Comparison of ENCODE assay signal across 12 mouse cellular contexts in the genomic region with DNA sequence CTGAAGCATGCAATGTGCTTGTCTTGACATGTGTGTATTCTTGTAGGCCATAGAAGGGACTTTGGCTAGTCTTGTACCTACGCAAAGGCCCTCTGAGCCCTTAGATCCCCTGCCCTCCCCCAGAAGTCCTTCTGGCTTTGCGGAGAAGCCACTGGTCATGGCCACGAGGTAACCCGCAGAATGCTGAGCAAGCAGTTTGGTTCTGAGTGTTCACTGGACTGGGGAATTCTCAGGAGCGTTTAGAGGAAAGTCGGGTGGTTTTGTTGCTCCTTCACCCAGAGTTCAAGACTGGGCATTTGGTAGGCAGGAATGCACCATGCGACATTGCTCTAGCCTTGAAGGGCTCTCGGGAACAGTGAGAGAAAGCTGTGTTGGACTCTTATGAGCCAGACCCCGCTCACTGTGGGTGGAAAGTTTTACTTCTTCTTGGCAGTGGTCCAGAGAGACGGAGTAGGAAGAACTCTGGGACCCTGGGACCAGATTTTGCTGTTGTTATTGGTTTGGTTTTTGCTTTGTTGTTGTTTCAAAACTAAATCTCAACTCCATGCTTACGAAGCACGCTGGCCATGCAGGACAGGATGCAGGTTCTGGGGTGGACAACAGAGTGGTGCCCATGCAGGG.
DNase-seq lines count a peak whose midpoint lies in the region; ATAC-seq and TF ChIP-seq lines count a peak whose summit lies in the region.
"Had no signal": no experiment of that assay in that cellular context is flagged by ENCODE, and none has a peak within 500 bp of the region (broad histone marks: within the 10 kb centered on the region; RNA-seq: fewer than 3 reads in every experiment).

No protein-coding gene starts in this region.

- peak overlapping the region; percentile 72 for H3K27ac ChIP-seq in embryonic facial prominence, embryonic 13.5 days
- H3K27ac ChIP-seq in embryonic facial prominence, embryonic 10.5 days (replicated peaks) = no peak overlapping the region
- H3K27ac ChIP-seq in kidney, postnatal 0 days = no peak overlapping the region
- peak overlapping the region; percentile 39 for H3K27ac ChIP-seq in neural tube, embryonic 13.5 days (replicated peaks)
- H3K27ac ChIP-seq in neural tube, embryonic 15.5 days (replicated peaks) = no peak overlapping the region
- no peak overlapping the region for H3K27ac ChIP-seq in forebrain, embryonic 11.5 days (ENCODE audit: low read depth, low read length)
- H3K27ac ChIP-seq: forebrain, embryonic 12.5 days had no signal

- DNase-seq in embryonic facial prominence, embryonic 10.5 days (ENCODE audit: low spot score) = no peak
- peak; percentile 62 for DNase-seq in kidney, postnatal 0 days (ENCODE audit: low spot score)
- DNase-seq in kidney, adult 18-20 months = no peak
- DNase-seq in lung, postnatal 14 days = peak; percentile 28
- DNase-seq in forebrain, embryonic 11.5 days (ENCODE audit: low spot score) = no peak
- DNase-seq: embryo, embryonic 11 days; gastrocnemius, postnatal 14 days; thymus, postnatal 14 days had no signal

- H3K9me3 ChIP-seq in embryonic facial prominence, embryonic 13.5 days = no peaks in the 10 kb centered on the region
- H3K9me3 ChIP-seq in embryonic facial prominence, embryonic 10.5 days = no peaks in the 10 kb centered on the region
- no peaks in the 10 kb centered on the region for H3K9me3 ChIP-seq in kidney, postnatal 0 days (replicated peaks; ENCODE audit: low read length)
- no peaks in the 10 kb centered on the region for H3K9me3 ChIP-seq in neural tube, embryonic 13.5 days
- H3K9me3 ChIP-seq in neural tube, embryonic 15.5 days (replicated peaks) = no peaks in the 10 kb centered on the region
- H3K9me3 ChIP-seq in forebrain, embryonic 11.5 days (ENCODE audit: control insufficient read depth, low read length) = no peaks in the 10 kb centered on the region
- H3K9me3 ChIP-seq: forebrain, embryonic 12.5 days had no signal

- H3K9ac ChIP-seq in embryonic facial prominence, embryonic 13.5 days = no peak overlapping the region
- no peak overlapping the region for H3K9ac ChIP-seq in kidney, postnatal 0 days (ENCODE audit: low read depth, low read length)
- no peak overlapping the region for H3K9ac ChIP-seq in neural tube, embryonic 13.5 days
- H3K9ac ChIP-seq in neural tube, embryonic 15.5 days (replicated peaks) = no peak overlapping the region
- no peak overlapping the region for H3K9ac ChIP-seq in forebrain, embryonic 11.5 days (ENCODE audit: low read length)
- H3K9ac ChIP-seq: forebrain, embryonic 12.5 days had no signal

- 62% methylated on average over 12 of the region's 12 CpGs for WGBS in embryonic facial prominence, embryonic 13.5 days
- 89% methylated on average over 12 of the region's 12 CpGs for WGBS in embryonic facial prominence, embryonic 10.5 days
- 46% methylated on average over 12 of the region's 12 CpGs for WGBS in kidney, postnatal 0 days
- 75% methylated on average over 12 of the region's 12 CpGs for WGBS in neural tube, embryonic 13.5 days
- 72% methylated on average over 12 of the region's 12 CpGs for WGBS in neural tube, embryonic 15.5 days
- 88% methylated on average over 12 of the region's 12 CpGs for WGBS in forebrain, embryonic 11.5 days

- H3K4me2 ChIP-seq in embryonic facial prominence, embryonic 13.5 days = no peak overlapping the region
- peak overlapping the region; percentile 25 for H3K4me2 ChIP-seq in kidney, postnatal 0 days (ENCODE audit: low read length)
- no peak overlapping the region for H3K4me2 ChIP-seq in neural tube, embryonic 13.5 days
- H3K4me2 ChIP-seq in neural tube, embryonic 15.5 days = no peak overlapping the region
- no peak overlapping the region for H3K4me2 ChIP-seq in forebrain, embryonic 11.5 days (ENCODE audit: low read depth, low read length, severe bottlenecking)
- H3K4me2 ChIP-seq: forebrain, embryonic 12.5 days had no signal

- no peak overlapping the region for H3K4me3 ChIP-seq in embryonic facial prominence, embryonic 13.5 days
- H3K4me3 ChIP-seq in embryonic facial prominence, embryonic 10.5 days = no peak overlapping the region
- H3K4me3 ChIP-seq in kidney, postnatal 0 days (replicated peaks; ENCODE audit: low read depth, low read length) = no peak overlapping the region
- H3K4me3 ChIP-seq in neural tube, embryonic 13.5 days = no peak overlapping the region
- H3K4me3 ChIP-seq in neural tube, embryonic 15.5 days (replicated peaks) = no peak overlapping the region
- no peak overlapping the region for H3K4me3 ChIP-seq in forebrain, embryonic 11.5 days (ENCODE audit: low read depth, low read length)
- H3K4me3 ChIP-seq: forebrain, embryonic 12.5 days had no signal

- H3K4me1 ChIP-seq in embryonic facial prominence, embryonic 13.5 days = peaks cover 40% of the 10 kb centered on the region
- H3K4me1 ChIP-seq in embryonic facial prominence, embryonic 10.5 days = peaks cover 32% of the 10 kb centered on the region
- H3K4me1 ChIP-seq in kidney, postnatal 0 days (replicated peaks; ENCODE audit: insufficient read depth, low read length) = peaks cover 20% of the 10 kb centered on the region
- H3K4me1 ChIP-seq in neural tube, embryonic 13.5 days (replicated peaks) = peaks cover 43% of the 10 kb centered on the region
- H3K4me1 ChIP-seq in neural tube, embryonic 15.5 days = peaks cover 31% of the 10 kb centered on the region
- peaks cover 6% of the 10 kb centered on the region for H3K4me1 ChIP-seq in forebrain, embryonic 11.5 days (replicated peaks; ENCODE audit: control insufficient read depth, insufficient read depth, low read length)

- peaks cover 16% of the 10 kb centered on the region for H3K36me3 ChIP-seq in embryonic facial prominence, embryonic 13.5 days
- H3K36me3 ChIP-seq in embryonic facial prominence, embryonic 10.5 days (replicated peaks) = peaks cover 32% of the 10 kb centered on the region
- H3K36me3 ChIP-seq in kidney, postnatal 0 days (ENCODE audit: insufficient read depth, low read length) = no peaks in the 10 kb centered on the region
- no peaks in the 10 kb centered on the region for H3K36me3 ChIP-seq in neural tube, embryonic 13.5 days
- H3K36me3 ChIP-seq in neural tube, embryonic 15.5 days = no peaks in the 10 kb centered on the region
- no peaks in the 10 kb centered on the region for H3K36me3 ChIP-seq in forebrain, embryonic 11.5 days (ENCODE audit: control insufficient read depth, insufficient read depth, low read length)
- H3K36me3 ChIP-seq: forebrain, embryonic 12.5 days had no signal

- no peak for TF ChIP-seq CTCF in kidney, postnatal 0 days (IDR thresholded peaks at IDR 0.05; ENCODE audit: low read depth)

- no peaks in the 10 kb centered on the region for H3K27me3 ChIP-seq in embryonic facial prominence, embryonic 13.5 days
- no peaks in the 10 kb centered on the region for H3K27me3 ChIP-seq in embryonic facial prominence, embryonic 10.5 days (replicated peaks; ENCODE audit: low read depth, poor library complexity, severe bottlenecking)
- no peaks in the 10 kb centered on the region for H3K27me3 ChIP-seq in kidney, postnatal 0 days (ENCODE audit: insufficient read depth, low read length)
- no peaks in the 10 kb centered on the region for H3K27me3 ChIP-seq in neural tube, embryonic 13.5 days
- no peaks in the 10 kb centered on the region for H3K27me3 ChIP-seq in neural tube, embryonic 15.5 days (replicated peaks)
- H3K27me3 ChIP-seq in forebrain, embryonic 11.5 days (ENCODE audit: control insufficient read depth, insufficient read depth, low read length) = no peaks in the 10 kb centered on the region
- H3K27me3 ChIP-seq: forebrain, embryonic 12.5 days had no signal

- ATAC-seq in embryonic facial prominence, embryonic 13.5 days (ENCODE audit: insufficient number of reproducible peaks, insufficient read depth, low FRiP score, low TSS enrichment, low read depth) = no peak
- no peak; the same call in 1 of the 2 replicates for ATAC-seq in kidney, postnatal 0 days (replicated peaks; ENCODE audit: low FRiP score, low read depth)
- ATAC-seq in neural tube, embryonic 13.5 days (ENCODE audit: low read depth) = no peak
- no peak for ATAC-seq in neural tube, embryonic 15.5 days (ENCODE audit: low FRiP score)
- no peak for ATAC-seq in forebrain, embryonic 11.5 days (replicated peaks; ENCODE audit: low FRiP score)

Comparison
In these comparisons a context has a peak if more than half of its experiments do, and no peak if none do; other contexts are left out.
1. H3K27ac ChIP-seq: peak in embryonic facial prominence, embryonic 13.5 days (single experiment) and neural tube, embryonic 13.5 days (single experiment); none in embryonic facial prominence, embryonic 10.5 days (single experiment), kidney, postnatal 0 days (single experiment), neural tube, embryonic 15.5 days (single experiment) and forebrain, embryonic 11.5 days (single experiment).
2. DNase-seq: peak in kidney, postnatal 0 days (single experiment) and lung, postnatal 14 days (single experiment); none in embryonic facial prominence, embryonic 10.5 days (single experiment), kidney, adult 18-20 months (single experiment) and forebrain, embryonic 11.5 days (single experiment).